28 mouse cellular contexts compared by ENCODE assay signal in the genomic region with DNA sequence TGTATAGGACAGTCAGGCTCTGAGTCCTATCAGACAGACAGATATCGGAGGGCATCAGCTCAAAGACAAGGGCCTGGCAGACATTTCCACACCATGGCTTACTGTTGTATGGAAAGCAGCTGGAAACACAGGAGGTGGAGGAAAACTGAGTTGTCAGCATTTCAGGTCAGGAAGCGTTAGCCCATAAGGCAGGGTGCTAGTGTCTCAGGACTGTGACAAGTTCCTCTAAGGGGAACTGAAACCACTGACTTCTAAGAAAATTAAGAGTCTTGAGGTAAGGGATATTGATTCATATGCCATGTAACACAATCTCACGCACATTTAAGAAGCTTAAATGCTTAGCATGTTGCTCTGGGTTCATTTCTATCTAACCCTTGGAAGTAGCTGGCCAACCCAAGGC.
DNase-seq lines count a peak whose midpoint lies in the region; ATAC-seq lines count a peak whose summit lies in the region.
"Had no signal": no experiment of that assay in that cellular context is flagged by ENCODE, and none has a peak within 500 bp of the region (broad histone marks: within the 10 kb centered on the region; RNA-seq: fewer than 3 reads in every experiment).

No protein-coding gene starts in this region.

- no peak overlapping the region for H3K4me3 ChIP-seq in heart, embryonic 11.5 days (ENCODE audit: low read depth, low read length)
- H3K4me3 ChIP-seq: embryonic facial prominence, embryonic 13.5 days; forebrain, embryonic 10.5 days; intestine, embryonic 15.5 days; megakaryocyte, embryonic 14.5 days; midbrain, embryonic 12.5 days; neural tube, embryonic 13.5 days; stomach, embryonic 15.5 days had no signal

- H3K27me3 ChIP-seq in heart, embryonic 11.5 days (ENCODE audit: control insufficient read depth, insufficient read depth, low read length): no peaks in the 10 kb centered on the region
- H3K27me3 ChIP-seq: embryonic facial prominence, embryonic 13.5 days; intestine, embryonic 15.5 days; megakaryocyte, embryonic 14.5 days; midbrain, embryonic 12.5 days; neural tube, embryonic 13.5 days; stomach, embryonic 15.5 days had no signal

- no peaks in the 10 kb centered on the region for H3K36me3 ChIP-seq in heart, embryonic 11.5 days (ENCODE audit: control insufficient read depth, insufficient read depth, low read length)
- H3K36me3 ChIP-seq: embryonic facial prominence, embryonic 13.5 days; forebrain, embryonic 10.5 days; intestine, embryonic 15.5 days; midbrain, embryonic 12.5 days; neural tube, embryonic 13.5 days; stomach, embryonic 15.5 days had no signal

- no peak for ATAC-seq in heart, embryonic 11.5 days (replicated peaks; ENCODE audit: insufficient number of reproducible peaks, low FRiP score, low TSS enrichment)
- peak; percentile 95 for ATAC-seq in common myeloid progenitor, adult 5-6 weeks (replicated peaks; ENCODE audit: low read depth, poor library complexity, severe bottlenecking)
- peak; percentile 91 for ATAC-seq in megakaryocyte progenitor cell, adult 5-6 weeks (replicated peaks; ENCODE audit: poor library complexity)
- no peak for ATAC-seq in CD4-positive, CD25-positive, alpha-beta regulatory T cell, adult 4 months
- ATAC-seq: activated CD4-positive, CD25-positive, alpha-beta regulatory T cell, adult 4 months; forebrain, embryonic 16.5 days; hindbrain, postnatal 0 days; intestine, embryonic 15.5 days had no signal

- peaks cover 28% of the 10 kb centered on the region for H3K4me1 ChIP-seq in heart, embryonic 11.5 days (ENCODE audit: control insufficient read depth, insufficient read depth, low read length)
- H3K4me1 ChIP-seq: midbrain, embryonic 12.5 days had no signal

- H3K4me2 ChIP-seq in heart, embryonic 11.5 days: no peak overlapping the region
- H3K4me2 ChIP-seq: embryonic facial prominence, embryonic 13.5 days; intestine, embryonic 15.5 days; midbrain, embryonic 12.5 days; neural tube, embryonic 13.5 days; stomach, embryonic 15.5 days had no signal

- DNase-seq in heart, adult 11 months: peak; percentile 91
- peak; percentile 56 for DNase-seq in A20 (ENCODE audit: low read depth, low spot score)
- no peak for DNase-seq in urinary bladder, postnatal 4 days (ENCODE audit: low spot score in 2 of 2)
- DNase-seq in frontal cortex, postnatal 25 days (ENCODE audit: low spot score in 2 of 2): no peak
- DNase-seq: adrenal gland, adult 8-10 months; cerebellum, adult 9-10 months; cerebellum, postnatal 36 days; gastrocnemius, postnatal 14 days; heart, postnatal 14 days; kidney, adult 8-10 months; kidney, postnatal 10 days; lung, adult 18-20 months; lung, postnatal 10 days; right cerebral cortex, postnatal 14 days had no signal

- no peak overlapping the region for H3K9ac ChIP-seq in heart, embryonic 11.5 days (ENCODE audit: low read depth, low read length)
- H3K9ac ChIP-seq: embryonic facial prominence, embryonic 13.5 days; intestine, embryonic 15.5 days; midbrain, embryonic 12.5 days; neural tube, embryonic 13.5 days; stomach, embryonic 15.5 days had no signal

- 60% methylated on average over 3 of the region's 3 CpGs for WGBS in heart, embryonic 11.5 days (ENCODE audit: insufficient replicate concordance)

- no peaks in the 10 kb centered on the region for H3K9me3 ChIP-seq in heart, embryonic 11.5 days (replicated peaks; ENCODE audit: control insufficient read depth, low read length)
- H3K9me3 ChIP-seq: embryonic facial prominence, embryonic 13.5 days; forebrain, embryonic 10.5 days; intestine, embryonic 15.5 days; megakaryocyte, embryonic 14.5 days; midbrain, embryonic 12.5 days; neural tube, embryonic 13.5 days; stomach, embryonic 15.5 days had no signal

- no peak overlapping the region for H3K27ac ChIP-seq in heart, embryonic 11.5 days (ENCODE audit: low read depth, low read length)
- H3K27ac ChIP-seq: embryonic facial prominence, embryonic 13.5 days; forebrain, embryonic 10.5 days; hindbrain, postnatal 0 days; intestine, embryonic 15.5 days; midbrain, embryonic 12.5 days; neural tube, embryonic 13.5 days; stomach, embryonic 15.5 days had no signal

Comparison
In these comparisons a context has a peak if more than half of its experiments do, and no peak if none do; other contexts are left out.
1. DNase-seq: peak in heart, adult 11 months (single experiment) and A20 (single experiment); none in urinary bladder, postnatal 4 days (0 of 2) and frontal cortex, postnatal 25 days (0 of 2).
2. ATAC-seq: peak in common myeloid progenitor, adult 5-6 weeks (single experiment) and megakaryocyte progenitor cell, adult 5-6 weeks (single experiment); none in heart, embryonic 11.5 days (single experiment) and CD4-positive, CD25-positive, alpha-beta regulatory T cell, adult 4 months (single experiment).